Mouse (Mus musculus) MEL (cell line): Measurements from ENCODE around the gene D10Wsu102e. TPM values are rescaled to one million over a fixed set of nuclear protein-coding genes. Genes with fewer than 3 reads are reported as not detected.

Experiments
- DNase-seq: peaks from one replicate; pipeline ENCODE4 v3.0.0; 2011; ENCODE audit warnings: low read depth, low spot score
- H3K27ac ChIP-seq: 2 replicates; pipeline ENCODE4 v1.5.1; 2012; ENCODE audit warnings: low read depth, mild to moderate bottlenecking, control low read depth, low read length, moderate library complexity; ENCODE audit not compliant: control insufficient read depth
- H3K27me3 ChIP-seq, 2 experiments: fragments of 150-350 bp in 1 of 2; sonication (generic) in 1 of 2; 2 replicates each; pipeline ENCODE4 v1.6.1; 2012; ENCODE audit warnings: low read length in 2 of 2, mild to moderate bottlenecking in 2 of 2, improper control_type of control experiment in 1 of 2, moderate library complexity in 1 of 2; ENCODE audit not compliant: insufficient read depth in 2 of 2, control insufficient read depth in 1 of 2
- H3K36me3 ChIP-seq, 2 experiments: 2 replicates each; pipeline ENCODE4 v1.6.1; 2012 to 2014; ENCODE audit warnings: low read length in 2 of 2, improper control_type of control experiment in 1 of 2, inconsistent platforms in 1 of 2, mild to moderate bottlenecking in 1 of 2; ENCODE audit not compliant: insufficient read depth in 2 of 2, control insufficient read depth in 1 of 2
- H3K4me1 ChIP-seq, 2 experiments: fragments of 150-350 bp in 1 of 2; sonication (generic) in 1 of 2; 2 replicates each; pipeline ENCODE4 v1.6.1; 2012; ENCODE audit warnings: low read length in 2 of 2, improper control_type of control experiment in 1 of 2, mild to moderate bottlenecking in 1 of 2; ENCODE audit not compliant: insufficient read depth in 2 of 2, control insufficient read depth in 1 of 2
- H3K4me3 ChIP-seq, 2 experiments: fragments of 150-350 bp in 1 of 2; sonication (generic) in 1 of 2; 2 replicates each; pipeline ENCODE4 v1.5.1; 2012; ENCODE audit warnings: low read depth in 2 of 2, low read length in 2 of 2, mild to moderate bottlenecking in 2 of 2, moderate library complexity in 2 of 2, control low read depth in 1 of 2, improper control_type of control experiment in 1 of 2; ENCODE audit not compliant: control insufficient read depth in 1 of 2, insufficient read depth in 1 of 2
- H3K79me2 ChIP-seq: 2 replicates; pipeline ENCODE4 v1.6.1; 2012; ENCODE audit warnings: mild to moderate bottlenecking, low read length, moderate library complexity; ENCODE audit not compliant: control insufficient read depth, poor library complexity, insufficient read depth
- H3K9ac ChIP-seq: 2 replicates; pipeline ENCODE4 v1.6.1; 2012; ENCODE audit warnings: low read depth, mild to moderate bottlenecking, control low read depth, low read length, moderate library complexity; ENCODE audit not compliant: control insufficient read depth, poor library complexity, severe bottlenecking
- H3K9me3 ChIP-seq: fragments of 150-350 bp; sonication (generic); replicated peaks from 2 replicates; pipeline ENCODE4 v1.6.1; 2012; ENCODE audit warnings: mild to moderate bottlenecking, low read length, improper control_type of control experiment, moderate library complexity; ENCODE audit not compliant: insufficient read depth
- BHLHE40 ChIP-seq: IDR thresholded peaks from 2 replicates; pipeline ENCODE4 v1.6.1; 2012; ENCODE audit warnings: low read depth, mild to moderate bottlenecking, inconsistent platforms, low read length, improper control_type of control experiment, borderline replicate concordance
- CTCF ChIP-seq, 3 experiments: IDR thresholded peaks in 2 of 3; conservative IDR thresholded peaks in 1 of 3; 2 replicates each; pipeline ENCODE4 v1.5.1; 2011 to 2012; ENCODE audit warnings: low read length in 3 of 3, low read depth in 2 of 3, mild to moderate bottlenecking in 2 of 3, improper control_type of control experiment in 1 of 3, inconsistent platforms in 1 of 3, mixed read lengths in 1 of 3, moderate library complexity in 1 of 3; ENCODE audit not compliant: control insufficient read depth in 1 of 3, insufficient read depth in 1 of 3, poor library complexity in 1 of 3, severe bottlenecking in 1 of 3
- E2F4 ChIP-seq: IDR thresholded peaks from 2 replicates; pipeline ENCODE4 v1.6.1; 2011; ENCODE audit warnings: low read depth, low read length, improper control_type of control experiment, borderline replicate concordance
- GATA1 ChIP-seq: IDR thresholded peaks from 2 replicates; pipeline ENCODE4 v1.6.1; 2011; ENCODE audit warnings: low read depth, low read length, improper control_type of control experiment
- HCFC1 ChIP-seq: IDR thresholded peaks from 2 replicates; pipeline ENCODE4 v1.6.1; 2012; ENCODE audit warnings: low read depth, mild to moderate bottlenecking, inconsistent platforms, low read length, improper control_type of control experiment, moderate library complexity
- MAFK ChIP-seq: IDR thresholded peaks from 2 replicates; pipeline ENCODE4 v1.6.1; 2011; ENCODE audit warnings: low read depth, mild to moderate bottlenecking, low read length, improper control_type of control experiment, borderline replicate concordance
- NELFE ChIP-seq: IDR thresholded peaks from 2 replicates; pipeline ENCODE4 v1.6.1; 2011; ENCODE audit warnings: low read depth, low read length, improper control_type of control experiment
- RCOR1 ChIP-seq: IDR thresholded peaks from 2 replicates; pipeline ENCODE4 v1.6.1; 2012; ENCODE audit warnings: low read depth, mild to moderate bottlenecking, inconsistent platforms, low read length, improper control_type of control experiment
- TCF12 ChIP-seq: IDR thresholded peaks from 2 replicates; pipeline ENCODE4 v1.6.1; 2014; ENCODE audit warnings: low read depth, mild to moderate bottlenecking, inconsistent platforms, low read length, improper control_type of control experiment, moderate library complexity
- USF2 ChIP-seq, 2 experiments: IDR thresholded peaks; 2 replicates each; pipeline ENCODE4 v1.6.1; 2011 to 2012; ENCODE audit warnings: improper control_type of control experiment in 2 of 2, low read length in 2 of 2, borderline replicate concordance in 1 of 2, inconsistent platforms in 1 of 2, low read depth in 1 of 2, mild to moderate bottlenecking in 1 of 2; ENCODE audit not compliant: insufficient read depth in 1 of 2
- ZKSCAN1 ChIP-seq: IDR thresholded peaks from 2 replicates; pipeline ENCODE4 v1.6.1; 2012; ENCODE audit warnings: low read depth, mild to moderate bottlenecking, inconsistent platforms, low read length, improper control_type of control experiment, moderate library complexity
- ZNF384 ChIP-seq: IDR thresholded peaks from 2 replicates; pipeline ENCODE4 v1.6.1; 2012; ENCODE audit warnings: low read depth, mild to moderate bottlenecking, inconsistent platforms, low read length, improper control_type of control experiment
- polyA plus RNA-seq, 2 experiments: library from polyadenylated mRNA; stranded (reverse) in 1 of 2; unstranded in 1 of 2; fragments of >175 nt in 1 of 2; fragments of >200 nt in 1 of 2; gene quantifications; 2 replicates each; pipeline versions ENCODE4 v1.2.1 to v1.2.4; 2012; ENCODE audit warnings: low replicate concordance in 2 of 2, low read depth in 1 of 2; ENCODE audit not compliant: insufficient read length in 2 of 2, insufficient read depth in 1 of 2, missing spikeins in 1 of 2
- total RNA-seq: library from RNA; depleted of rRNA; stranded (reverse); fragments of 300-350 nt; gene quantifications from 2 replicates; pipeline ENCODE4 v1.2.3, GENCODE M21; 2012

The D10Wsu102e gene
- total and polyA plus RNA-seq, 3 experiments: 1.9 to 2.7 (median 2.2) TPM

GRCm38 (mm10) chr10:83475226-83475625 is 115.2 kb downstream of the D10Wsu102e start:
- no peak for DNase-seq
- Histone ChIP-seq H3K79me2 (no peaks in the 10 kb centered on the region), H3K4me1 (no peaks in the 10 kb centered on the region), H3K9me3 (no peaks in the 10 kb centered on the region), H3K27ac (no peak overlapping the region), H3K4me3 (no peak overlapping the region), H3K36me3 (peaks cover 0 to 1% of the 10 kb centered on the region in 2 experiments; a peak in 1 of 4 replicates), H3K27me3 (no peaks in the 10 kb centered on the region), H3K9ac (no peak overlapping the region)
- no peak for TF ChIP-seq BHLHE40

- no peak overlapping the region for H3K27ac ChIP-seq
- no peak for TF ChIP-seq MAFK
- no peak for TF ChIP-seq HCFC1
- no peak for TF ChIP-seq ZNF384
- TF ChIP-seq, all 39 proteins: peak for 0
- Histone ChIP-seq H3K79me2 (no peaks in the 10 kb centered on the region), H3K27me3 (no peaks in the 10 kb centered on the region), H3K9me3 (no peaks in the 10 kb centered on the region), H3K4me1 (no peaks in the 10 kb centered on the region), H3K4me3 (no peak overlapping the region), H3K9ac (no peak overlapping the region), H3K36me3 (peaks cover 0 to 1% of the 10 kb centered on the region in 2 experiments; a peak in 1 of 4 replicates)
- DNase-seq: no peak
These were observed 117.3 kb downstream of the D10Wsu102e start for GRCm38 (mm10) chr10:83477286-83477685.

- H3K4me1 ChIP-seq: no peaks in the 10 kb centered on the region
- no peak for TF ChIP-seq USF2 (IDR thresholded peaks at IDR 0.05; ENCODE audit: borderline replicate concordance in 1 of 2, insufficient read depth in 1 of 2, low read depth in 1 of 2, low read length in 2 of 2)
- no peak for TF ChIP-seq GATA1
- TF ChIP-seq TCF12: no peak
- no peak for TF ChIP-seq ZKSCAN1
- TF ChIP-seq CTCF (IDR thresholded peaks at IDR 0.05 in 2 of 3, conservative IDR thresholded peaks at IDR 0.05 in 1 of 3; ENCODE audit: control insufficient read depth in 1 of 3, insufficient read depth in 1 of 3, low read depth in 2 of 3, low read length in 3 of 3, poor library complexity in 1 of 3, severe bottlenecking in 1 of 3): no peak
- no peak for TF ChIP-seq E2F4
- TF ChIP-seq NELFE: no peak
- TF ChIP-seq RCOR1: no peak
- TF ChIP-seq, all 39 proteins: peak for 0
- Histone ChIP-seq H3K36me3 (peaks cover 0 to 3% of the 10 kb centered on the region in 2 experiments; a peak in 1 of 4 replicates), H3K27me3 (no peaks in the 10 kb centered on the region), H3K9ac (no peak overlapping the region), H3K27ac (no peak overlapping the region), H3K4me3 (no peak overlapping the region), H3K79me2 (no peaks in the 10 kb centered on the region), H3K9me3 (no peaks in the 10 kb centered on the region)
- no peak for DNase-seq
These were observed 130.5 kb downstream of the D10Wsu102e start for GRCm38 (mm10) chr10:83490506-83490905.
